Mouse (Mus musculus) heart, embryonic 11.5 days (tissue): Measurements from ENCODE around the gene Arhgap8. TPM values are rescaled to one million over a fixed set of nuclear protein-coding genes. Genes with fewer than 3 reads are reported as not detected.

Experiments
- ATAC-seq: fragments of 200-750 bp; cut with Nextera tagmentation; replicated peaks from 2 replicates; pipeline ENCODE4 v1.8.0; 2017; ENCODE audit warnings: moderate library complexity; ENCODE audit not compliant: insufficient number of reproducible peaks, low FRiP score, low TSS enrichment
- H3K27ac ChIP-seq: fragments of 300-500 bp; sonication (generic); 2 replicates; pipeline ENCODE4 v1.5.1; 2014; ENCODE audit warnings: mild to moderate bottlenecking, low read depth, low read length
- H3K27me3 ChIP-seq: fragments of 300-500 bp; sonication (generic); 2 replicates; pipeline ENCODE4 v1.6.1; 2014; ENCODE audit warnings: mild to moderate bottlenecking, low read length, mixed read lengths; ENCODE audit not compliant: control insufficient read depth, insufficient read depth
- H3K36me3 ChIP-seq: fragments of 300-500 bp; sonication (generic); 2 replicates; pipeline ENCODE4 v1.6.1; 2014; ENCODE audit warnings: mild to moderate bottlenecking, low read length, moderate library complexity, mixed read lengths; ENCODE audit not compliant: control insufficient read depth, insufficient read depth
- H3K4me1 ChIP-seq: fragments of 300-500 bp; sonication (generic); 2 replicates; pipeline ENCODE4 v1.6.1; 2014; ENCODE audit warnings: low read length; ENCODE audit not compliant: control insufficient read depth, insufficient read depth
- H3K4me2 ChIP-seq: fragments of 300-500 bp; sonication (generic); 2 replicates; pipeline ENCODE4 v1.6.1; 2014; ENCODE audit warnings: mild to moderate bottlenecking, moderate library complexity
- H3K4me3 ChIP-seq: fragments of 300-500 bp; sonication (generic); 2 replicates; pipeline ENCODE4 v1.5.1; 2014; ENCODE audit warnings: low read depth, low read length
- H3K9ac ChIP-seq: fragments of 300-500 bp; sonication (generic); 2 replicates; pipeline ENCODE4 v1.6.1; 2014; ENCODE audit warnings: mild to moderate bottlenecking, low read depth, low read length, moderate library complexity
- H3K9me3 ChIP-seq: fragments of 300-500 bp; sonication (generic); replicated peaks from 2 replicates; pipeline ENCODE4 v1.6.1; 2016; ENCODE audit warnings: low read length; ENCODE audit not compliant: control insufficient read depth
- WGBS: fragments of 180-500 bp; shearing (Covaris S2); extraction: QIAGEN DNeasy Blood & Tissue Kit; methylation state at CpG from one replicate; pipeline ENCODE4 v1.1.7; 2014; ENCODE audit not compliant: insufficient replicate concordance; 5-methylcytosine and 5-hydroxymethylcytosine counted together
- polyA plus RNA-seq: library from polyadenylated mRNA; unstranded; fragments of >200 nt; fragmentation: Nextera tagmentation; extraction: Ambion mirVana; gene quantifications from 2 replicates; pipeline ENCODE4 v1.2.1, GENCODE M21; 2014

Arhgap8 gene
- polyA plus RNA-seq, 1 experiment from 2014 or later = 2.7 TPM

- WGBS = 66% methylated on average over 4 of the region's 4 CpGs
- Histone ChIP-seq H3K27me3 (no peaks in the 10 kb centered on the region), H3K4me2 (no peak overlapping the region), H3K9me3 (no peaks in the 10 kb centered on the region), H3K4me1 (peaks cover 9% of the 10 kb centered on the region), H3K4me3 (no peak overlapping the region), H3K36me3 (no peaks in the 10 kb centered on the region), H3K27ac (no peak overlapping the region; the same call in 1 of the 2 replicates), H3K9ac (no peak overlapping the region)
- ATAC-seq = no peak
These were observed 12.5 kb downstream of the Arhgap8 start for GRCm38 (mm10) chr15:84732425-84732749.

- Histone ChIP-seq H3K9ac (no peak overlapping the region), H3K9me3 (no peaks in the 10 kb centered on the region), H3K4me3 (no peak overlapping the region), H3K27ac (no peak overlapping the region), H3K36me3 (no peaks in the 10 kb centered on the region), H3K4me1 (no peaks in the 10 kb centered on the region), H3K4me2 (no peak overlapping the region), H3K27me3 (no peaks in the 10 kb centered on the region)
- WGBS = 70% methylated on average over 11 of the region's 11 CpGs
- ATAC-seq = no peak
These were observed 16.6 kb downstream of the Arhgap8 start for GRCm38 (mm10) chr15:84736346-84736993.

- H3K9me3 ChIP-seq = no peaks in the 10 kb centered on the region
- H3K4me1 ChIP-seq = no peaks in the 10 kb centered on the region
- no peak overlapping the region for H3K9ac ChIP-seq
- ATAC-seq = no peak
- H3K4me3 ChIP-seq = no peak overlapping the region
- no peaks in the 10 kb centered on the region for H3K27me3 ChIP-seq
- no peak overlapping the region for H3K27ac ChIP-seq
- WGBS = 39% methylated on average over 3 of the region's 4 CpGs
- no peak overlapping the region for H3K4me2 ChIP-seq
- H3K36me3 ChIP-seq = no peaks in the 10 kb centered on the region
These were observed 17.1 kb downstream of the Arhgap8 start for GRCm38 (mm10) chr15:84736994-84737346.

GRCm38 (mm10) chr15:84738246-84738645 is 18.4 kb downstream of the Arhgap8 start:
- no peak for ATAC-seq
- Histone ChIP-seq H3K9me3 (no peaks in the 10 kb centered on the region), H3K4me3 (no peak overlapping the region), H3K27ac (no peak overlapping the region), H3K36me3 (no peaks in the 10 kb centered on the region), H3K4me1 (peaks cover 4% of the 10 kb centered on the region; the same call in 1 of the 2 replicates), H3K9ac (no peak overlapping the region), H3K4me2 (no peak overlapping the region), H3K27me3 (no peaks in the 10 kb centered on the region)
- 90% methylated on average over 7 of the region's 7 CpGs for WGBS

- Histone ChIP-seq H3K27ac (no peak overlapping the region), H3K9ac (no peak overlapping the region), H3K27me3 (no peaks in the 10 kb centered on the region), H3K36me3 (no peaks in the 10 kb centered on the region), H3K4me2 (no peak overlapping the region), H3K9me3 (no peaks in the 10 kb centered on the region), H3K4me3 (no peak overlapping the region), H3K4me1 (peaks cover 18% of the 10 kb centered on the region; the same call in 1 of the 2 replicates)
- ATAC-seq = no peak
- WGBS = 67% methylated on average over 3 of the region's 3 CpGs
These were observed 21.7 kb downstream of the Arhgap8 start for GRCm38 (mm10) chr15:84741573-84741972.

GRCm38 (mm10) chr15:84743347-84743746 is 23.5 kb downstream of the Arhgap8 start:
- Histone ChIP-seq H3K4me3 (no peak overlapping the region), H3K4me1 (peaks cover 18% of the 10 kb centered on the region; the same call in 1 of the 2 replicates), H3K4me2 (no peak overlapping the region), H3K9me3 (no peaks in the 10 kb centered on the region), H3K9ac (no peak overlapping the region), H3K27ac (no peak overlapping the region), H3K27me3 (no peaks in the 10 kb centered on the region), H3K36me3 (no peaks in the 10 kb centered on the region)
- 8% methylated on average over 3 of the region's 3 CpGs for WGBS
- no peak for ATAC-seq

- ATAC-seq = no peak
- H3K4me1 ChIP-seq = peaks cover 18% of the 10 kb centered on the region; the same call in 1 of the 2 replicates
- no peaks in the 10 kb centered on the region for H3K27me3 ChIP-seq
- no peaks in the 10 kb centered on the region for H3K36me3 ChIP-seq
- no peaks in the 10 kb centered on the region for H3K9me3 ChIP-seq
- no peak overlapping the region for H3K4me2 ChIP-seq
- H3K9ac ChIP-seq = no peak overlapping the region
- no peak overlapping the region for H3K27ac ChIP-seq
- no peak overlapping the region for H3K4me3 ChIP-seq
- WGBS = 7% methylated on average over 2 of the region's 2 CpGs
These were observed 24.5 kb downstream of the Arhgap8 start for GRCm38 (mm10) chr15:84744308-84744707.

- H3K4me1 ChIP-seq = peaks cover 18% of the 10 kb centered on the region; the same call in 1 of the 2 replicates
- no peak for ATAC-seq
- H3K9me3 ChIP-seq = no peaks in the 10 kb centered on the region
- no peak overlapping the region for H3K4me2 ChIP-seq
- H3K36me3 ChIP-seq = no peaks in the 10 kb centered on the region
- H3K27ac ChIP-seq = no peak overlapping the region
- H3K4me3 ChIP-seq = no peak overlapping the region
- H3K27me3 ChIP-seq = no peaks in the 10 kb centered on the region
- no peak overlapping the region for H3K9ac ChIP-seq
- WGBS = 68% methylated on average over 4 of the region's 4 CpGs
These were observed 26.0 kb downstream of the Arhgap8 start for GRCm38 (mm10) chr15:84745831-84746230.

GRCm38 (mm10) chr15:84754987-84755386 is 35.1 kb downstream of the Arhgap8 start:
- Histone ChIP-seq H3K4me3 (no peak overlapping the region), H3K36me3 (no peaks in the 10 kb centered on the region), H3K9me3 (no peaks in the 10 kb centered on the region), H3K9ac (no peak overlapping the region), H3K4me2 (no peak overlapping the region), H3K4me1 (peaks cover 3% of the 10 kb centered on the region; the same call in 1 of the 2 replicates), H3K27me3 (peaks cover 10% of the 10 kb centered on the region), H3K27ac (no peak overlapping the region)
- WGBS = 8% methylated on average over 3 of the region's 3 CpGs
- ATAC-seq = no peak
